Mouse (Mus musculus): ENCODE measurements around the gene Coro1c. TPM values are rescaled to one million over a fixed set of nuclear protein-coding genes. Genes with fewer than 3 reads are reported as not detected.
A peak's percentile ranks its signal among the peaks of the same experiment; 100 is the strongest.

Gene Coro1c
- total and polyA plus RNA-seq, 2 experiments from 2014 or later: 149 to 151 TPM

DNA sequence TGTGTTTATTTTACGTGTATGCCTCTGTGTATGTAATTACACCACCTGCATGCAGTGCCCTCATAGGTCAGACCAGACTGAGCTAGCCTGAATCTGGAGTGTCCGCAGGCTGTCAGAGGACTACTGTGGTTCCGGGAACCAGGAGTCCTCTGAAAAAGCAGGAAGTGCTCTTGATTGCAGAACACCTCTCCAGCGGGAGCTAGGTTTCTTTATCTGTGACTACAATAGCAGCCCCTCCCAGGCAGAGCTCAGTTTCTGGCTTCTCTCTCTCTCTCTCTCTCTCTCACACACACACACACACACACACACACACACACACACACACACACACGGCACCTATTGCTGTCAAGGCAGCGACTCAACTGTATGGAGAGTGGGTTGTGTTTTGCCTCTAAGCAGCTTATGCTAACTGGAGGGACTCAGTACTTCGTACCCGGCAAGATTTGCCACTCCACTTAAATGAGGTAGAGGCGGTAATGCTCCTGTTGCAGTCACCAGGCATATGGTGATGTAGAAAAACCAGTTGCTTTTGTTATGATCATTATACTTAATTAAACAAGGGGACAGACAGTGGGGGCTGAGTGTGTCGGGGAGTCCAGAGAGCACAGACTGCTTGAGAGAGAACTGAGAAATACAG, 1.6 kb upstream of the Coro1c start:
- no peak overlapping the region for H3K9ac ChIP-seq (replicated peaks; ENCODE audit: low read length)
- no peaks in the 10 kb centered on the region for H3K36me3 ChIP-seq (ENCODE audit: insufficient read depth, low read length)
- H3K27ac ChIP-seq: no peak overlapping the region
- H3K4me1 ChIP-seq (ENCODE audit: insufficient read depth, low read length): peaks cover 14% of the 10 kb centered on the region; the same call in 1 of the 2 replicates
- 35% methylated on average over 10 of the region's 10 CpGs for WGBS
- ATAC-seq: no peak
- no peaks in the 10 kb centered on the region for H3K9me3 ChIP-seq (ENCODE audit: low read length)
- no peak overlapping the region for H3K4me3 ChIP-seq (ENCODE audit: low read length)
- DNase-seq (ENCODE audit: low spot score): no peak
- H3K27me3 ChIP-seq (ENCODE audit: insufficient read depth, low read length): no peaks in the 10 kb centered on the region
- no peak for TF ChIP-seq CTCF (IDR thresholded peaks at IDR 0.05; ENCODE audit: low read depth)
- H3K4me2 ChIP-seq (ENCODE audit: low read depth, low read length): no peak overlapping the region

DNA sequence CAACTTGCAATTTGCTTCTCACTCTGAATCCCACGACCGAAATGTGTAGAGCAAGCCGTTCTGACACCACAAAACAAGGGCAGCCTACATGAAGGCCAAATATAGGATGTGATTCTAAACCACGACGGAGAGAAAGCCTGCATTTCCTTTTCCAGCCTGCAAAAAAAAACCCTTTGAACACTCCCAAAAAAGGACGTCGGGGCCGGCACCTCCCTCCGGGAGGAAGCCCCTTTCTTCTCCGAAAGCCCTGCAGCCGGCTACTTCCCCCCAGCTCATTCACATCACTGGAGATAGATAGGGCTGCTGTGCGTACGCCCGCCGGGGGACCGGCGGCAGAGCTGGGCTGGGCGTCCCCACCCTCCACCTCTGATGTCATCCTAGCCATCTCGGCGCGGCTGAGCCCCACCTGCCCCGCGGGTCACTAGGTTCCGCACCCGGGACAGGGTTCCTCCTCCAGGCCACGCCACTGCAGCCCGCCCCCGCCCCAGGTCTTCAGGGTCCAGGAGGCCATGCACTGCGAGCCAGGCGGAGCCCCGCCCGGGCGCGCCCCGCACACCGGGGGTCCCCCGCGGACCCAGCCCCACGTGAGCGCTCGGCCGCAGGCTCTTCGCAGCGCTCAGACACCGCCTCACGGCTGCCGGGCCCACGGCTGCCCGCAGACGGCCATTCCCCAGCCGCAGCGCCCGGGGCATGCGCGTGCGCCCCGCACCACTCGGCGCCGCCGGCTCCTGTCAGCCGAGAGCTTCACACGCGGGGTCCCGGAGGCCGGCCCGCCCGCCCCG, 581 bp downstream of the Coro1c start:
- no peaks in the 10 kb centered on the region for H3K27me3 ChIP-seq (ENCODE audit: insufficient read depth, low read length)
- no peaks in the 10 kb centered on the region for H3K36me3 ChIP-seq (ENCODE audit: insufficient read depth, low read length)
- H3K27ac ChIP-seq: peak overlapping the region; percentile 97
- ATAC-seq: peak; percentile 70
- no peak; the same call in 1 of the 2 replicates for TF ChIP-seq CTCF (IDR thresholded peaks at IDR 0.05; ENCODE audit: low read depth)
- H3K9me3 ChIP-seq (ENCODE audit: low read length): no peaks in the 10 kb centered on the region
- H3K9ac ChIP-seq (replicated peaks; ENCODE audit: low read length): peak overlapping the region; percentile 98
- under 1% methylated on average over 63 of the region's 69 CpGs for WGBS
- H3K4me3 ChIP-seq (ENCODE audit: low read length): peak overlapping the region; percentile 84
- DNase-seq (ENCODE audit: low spot score): peak; percentile 71
- H3K4me2 ChIP-seq (ENCODE audit: low read depth, low read length): peak overlapping the region; percentile 83
- peaks cover 14% of the 10 kb centered on the region; the same call in 1 of the 2 replicates for H3K4me1 ChIP-seq (ENCODE audit: insufficient read depth, low read length)

DNA sequence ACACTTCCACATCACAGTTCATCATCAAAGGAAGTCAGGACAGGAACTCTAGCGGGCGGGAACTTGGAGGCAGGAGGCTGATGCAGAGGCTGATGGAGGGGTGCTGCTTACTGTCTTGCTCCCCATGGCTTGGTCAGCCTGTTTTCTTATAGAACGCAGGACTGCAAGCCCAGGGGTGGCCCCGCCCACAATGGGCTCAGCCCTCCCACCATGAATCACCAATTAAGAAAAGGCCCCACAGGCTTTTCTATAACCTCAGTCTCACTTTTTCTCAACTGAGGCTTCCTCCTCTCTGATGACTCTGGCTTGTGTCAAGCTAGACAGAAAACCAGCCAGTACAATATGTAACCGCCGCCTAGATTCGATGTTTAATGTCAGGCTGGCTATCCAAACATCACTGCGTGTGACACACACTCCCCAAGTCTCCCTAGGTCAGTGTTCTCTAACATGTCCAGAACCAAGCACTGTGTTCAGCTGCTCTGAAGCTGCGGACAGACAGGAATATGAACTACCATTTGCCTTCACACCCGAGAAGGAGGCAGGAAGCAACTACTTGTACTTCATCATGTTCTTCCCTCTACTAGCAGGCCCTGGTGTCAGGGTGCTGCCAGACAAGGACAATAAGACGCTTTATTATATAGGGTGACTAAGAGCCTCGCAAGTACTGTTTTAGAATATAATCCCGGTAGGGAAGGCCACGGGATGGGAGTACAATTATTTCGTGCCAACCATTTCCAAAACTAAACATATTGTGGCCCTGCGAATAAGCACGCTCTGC, 1.4 kb downstream of the Coro1c start:
- no peaks in the 10 kb centered on the region for H3K36me3 ChIP-seq (ENCODE audit: insufficient read depth, low read length)
- peak overlapping the region; percentile 98 for H3K9ac ChIP-seq (replicated peaks; ENCODE audit: low read length)
- H3K4me2 ChIP-seq (ENCODE audit: low read depth, low read length): peak overlapping the region; percentile 83
- H3K27ac ChIP-seq: peak overlapping the region; percentile 97
- WGBS: 12% methylated on average over 17 of the region's 17 CpGs
- H3K4me1 ChIP-seq (ENCODE audit: insufficient read depth, low read length): peaks cover 14% of the 10 kb centered on the region; the same call in 1 of the 2 replicates
- no peak for TF ChIP-seq CTCF (IDR thresholded peaks at IDR 0.05; ENCODE audit: low read depth)
- peak overlapping the region; percentile 84 for H3K4me3 ChIP-seq (ENCODE audit: low read length)
- no peaks in the 10 kb centered on the region for H3K9me3 ChIP-seq (ENCODE audit: low read length)
- no peak for ATAC-seq
- DNase-seq (ENCODE audit: low spot score): peak; percentile 48
- no peaks in the 10 kb centered on the region for H3K27me3 ChIP-seq (ENCODE audit: insufficient read depth, low read length)

DNA sequence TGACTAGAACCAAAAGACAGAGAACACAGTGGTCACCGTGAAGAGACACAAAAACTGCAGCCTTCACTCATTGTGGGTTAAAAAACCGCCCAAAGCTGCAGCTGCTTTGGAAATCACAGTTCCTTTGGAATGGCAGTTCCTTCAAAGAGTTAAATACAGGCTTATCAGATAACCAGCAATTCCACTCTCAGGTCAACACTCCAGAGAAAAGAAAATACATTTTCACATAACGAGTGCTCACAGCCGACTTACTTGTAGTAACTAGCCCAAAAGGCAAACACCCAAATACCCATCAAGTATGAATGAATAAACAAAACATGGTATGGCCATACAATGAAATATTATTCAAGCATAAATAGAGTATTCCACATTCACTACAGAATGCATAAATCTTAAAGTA, 3.6 kb downstream of the Coro1c start:
- Histone ChIP-seq H3K9ac (replicated peaks; ENCODE audit: low read length) (no peak overlapping the region), H3K4me2 (ENCODE audit: low read depth, low read length) (peak overlapping the region; percentile 83), H3K9me3 (ENCODE audit: low read length) (no peaks in the 10 kb centered on the region), H3K4me3 (ENCODE audit: low read length) (no peak overlapping the region), H3K4me1 (ENCODE audit: insufficient read depth, low read length) (peaks cover 23% of the 10 kb centered on the region; the same call in 1 of the 2 replicates), H3K27me3 (ENCODE audit: insufficient read depth, low read length) (no peaks in the 10 kb centered on the region), H3K27ac (no peak overlapping the region), H3K36me3 (ENCODE audit: insufficient read depth, low read length) (no peaks in the 10 kb centered on the region)
- ATAC-seq (no peak), DNase-seq (ENCODE audit: low spot score) (no peak)
- WGBS: 45% methylated on average over 4 of the region's 4 CpGs
- no peak for TF ChIP-seq CTCF (IDR thresholded peaks at IDR 0.05; ENCODE audit: low read depth)

DNA sequence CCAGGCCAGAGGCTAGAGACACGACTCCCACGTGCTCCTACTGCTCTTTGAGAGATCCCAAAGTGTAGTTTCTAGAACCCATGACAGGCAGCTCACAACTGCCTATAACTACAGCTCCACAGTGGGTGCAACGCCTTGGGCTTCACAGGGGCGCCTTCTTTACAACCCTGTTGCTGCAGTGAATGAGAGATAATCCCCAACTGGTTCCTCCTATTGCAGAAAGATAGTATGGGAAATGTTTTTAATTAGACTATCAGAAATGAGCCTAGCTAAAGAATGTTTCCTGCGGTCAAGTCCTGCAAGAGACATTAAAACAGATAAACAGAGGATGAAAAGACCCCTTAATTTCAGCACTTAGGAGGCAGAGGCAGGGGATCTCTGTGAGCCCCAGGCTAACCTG, 5.6 kb downstream of the Coro1c start:
- ATAC-seq: no peak
- WGBS: 87% methylated on average over 5 of the region's 5 CpGs
- no peaks in the 10 kb centered on the region for H3K36me3 ChIP-seq (ENCODE audit: insufficient read depth, low read length)

DNA sequence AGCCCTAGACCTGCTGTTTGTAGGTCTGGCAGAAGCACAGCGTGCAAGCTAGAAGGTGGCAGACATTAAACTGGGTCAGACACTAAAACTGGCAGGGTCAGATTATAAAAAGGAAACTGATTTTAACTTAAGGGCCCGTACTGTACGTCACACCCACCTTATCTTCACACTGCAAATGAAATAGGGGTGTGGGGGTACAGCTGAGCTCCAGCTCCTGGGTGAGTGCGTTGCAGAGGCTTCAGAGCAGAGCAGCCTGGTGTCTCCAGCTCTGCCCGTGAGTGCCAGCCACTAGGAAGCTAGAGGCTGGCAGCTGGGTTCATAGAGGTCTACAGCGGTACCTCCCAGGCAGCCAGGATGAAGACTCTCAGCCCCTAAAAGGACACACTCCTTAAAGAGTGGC, 6.5 kb downstream of the Coro1c start:
- peaks cover 24% of the 10 kb centered on the region; the same call in 1 of the 2 replicates for H3K4me1 ChIP-seq (ENCODE audit: insufficient read depth, low read length)

More for the DNA sequence above, 5.6 kb downstream of the Coro1c start:
- H3K4me1 ChIP-seq (ENCODE audit: insufficient read depth, low read length): peaks cover 24% of the 10 kb centered on the region; the same call in 1 of the 2 replicates
- no peak overlapping the region for H3K27ac ChIP-seq
- no peak overlapping the region for H3K9ac ChIP-seq (replicated peaks; ENCODE audit: low read length)
- no peak overlapping the region for H3K4me2 ChIP-seq (ENCODE audit: low read depth, low read length)
- H3K4me3 ChIP-seq (ENCODE audit: low read length): no peak overlapping the region
- no peaks in the 10 kb centered on the region for H3K9me3 ChIP-seq (ENCODE audit: low read length)
- no peaks in the 10 kb centered on the region for H3K27me3 ChIP-seq (ENCODE audit: insufficient read depth, low read length)
- no peak for DNase-seq (ENCODE audit: low spot score)
- no peak for TF ChIP-seq CTCF (IDR thresholded peaks at IDR 0.05; ENCODE audit: low read depth)

More for the DNA sequence above, 6.5 kb downstream of the Coro1c start:
- WGBS: 68% methylated on average over 6 of the region's 6 CpGs
- DNase-seq (ENCODE audit: low spot score) (no peak), ATAC-seq (no peak)
- Histone ChIP-seq H3K27ac (no peak overlapping the region), H3K9me3 (ENCODE audit: low read length) (no peaks in the 10 kb centered on the region), H3K4me2 (ENCODE audit: low read depth, low read length) (no peak overlapping the region), H3K27me3 (ENCODE audit: insufficient read depth, low read length) (no peaks in the 10 kb centered on the region), H3K4me3 (ENCODE audit: low read length) (no peak overlapping the region), H3K9ac (replicated peaks; ENCODE audit: low read length) (no peak overlapping the region), H3K36me3 (ENCODE audit: insufficient read depth, low read length) (no peaks in the 10 kb centered on the region)
- no peak for TF ChIP-seq CTCF (IDR thresholded peaks at IDR 0.05; ENCODE audit: low read depth)

Measured in hindbrain, postnatal 0 days (tissue).